Mouse (Mus musculus) left cerebral cortex, adult 9 months (tissue): Measurements from ENCODE around the gene Btbd9.

ENCODE experiments used
- DNase-seq, 2 experiments: peaks; one replicate each; pipeline ENCODE4 v3.0.0; 2022; ENCODE audit warnings: low spot score in 2 of 2

Gene Btbd9

DNA sequence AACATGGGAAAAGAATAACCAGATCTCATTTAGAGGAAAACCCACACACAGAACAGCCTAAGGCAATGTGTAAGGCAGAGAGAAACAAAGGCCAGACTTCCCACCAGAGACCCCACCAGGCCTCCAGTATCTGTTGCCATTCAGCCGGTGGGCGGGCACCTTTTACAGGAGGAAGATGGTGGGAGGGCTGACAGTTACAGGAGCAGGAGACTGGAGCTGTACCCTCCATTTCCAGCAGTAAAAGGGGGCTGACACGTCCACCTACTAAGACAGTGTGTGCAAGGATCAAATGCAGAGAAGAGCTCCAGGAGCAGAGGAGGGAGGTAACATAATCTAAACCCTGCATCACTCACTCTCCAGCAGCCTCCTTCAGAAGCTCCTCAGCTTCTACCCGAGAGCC, 123.0 kb downstream of the Btbd9 start:
- DNase-seq: no peak

DNA sequence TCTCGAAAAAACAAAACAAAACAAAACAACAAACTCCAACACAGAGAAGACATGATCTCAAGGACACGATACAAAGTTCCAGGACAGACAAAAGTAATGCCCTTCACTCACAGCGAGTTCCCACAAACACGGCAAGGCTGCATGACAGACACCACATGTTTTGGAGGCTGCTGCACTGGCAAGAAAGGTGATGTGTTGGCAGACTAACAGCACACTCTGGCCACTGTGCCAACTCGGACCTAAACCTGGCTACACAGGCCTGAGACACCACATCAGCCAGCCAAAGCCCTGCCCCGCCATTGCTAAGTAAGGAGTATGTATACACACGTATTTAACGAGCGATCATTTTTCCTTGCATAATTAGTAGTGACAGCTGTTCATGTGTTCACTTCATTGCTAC, 123.9 kb downstream of the Btbd9 start:
- no peak for DNase-seq

DNA sequence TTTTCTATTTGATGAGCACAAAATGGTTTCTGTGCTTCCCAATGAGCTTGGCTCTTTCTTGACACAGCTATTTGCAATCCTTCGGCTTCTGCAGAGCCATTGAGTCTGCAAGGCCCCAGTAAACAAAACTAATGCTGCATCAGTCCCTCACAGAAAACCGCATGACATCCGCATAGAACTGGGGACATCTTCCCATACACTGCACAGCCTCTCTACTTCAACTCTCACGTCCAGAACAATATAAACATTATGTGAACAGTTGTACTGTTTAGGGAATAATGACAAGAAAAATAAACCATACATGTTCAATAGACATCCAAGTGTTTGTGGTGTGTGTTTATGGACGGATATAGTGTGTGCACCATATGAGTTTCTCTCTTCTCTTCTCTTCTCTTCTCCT, 127.7 kb downstream of the Btbd9 start:
- no peak for DNase-seq

DNA sequence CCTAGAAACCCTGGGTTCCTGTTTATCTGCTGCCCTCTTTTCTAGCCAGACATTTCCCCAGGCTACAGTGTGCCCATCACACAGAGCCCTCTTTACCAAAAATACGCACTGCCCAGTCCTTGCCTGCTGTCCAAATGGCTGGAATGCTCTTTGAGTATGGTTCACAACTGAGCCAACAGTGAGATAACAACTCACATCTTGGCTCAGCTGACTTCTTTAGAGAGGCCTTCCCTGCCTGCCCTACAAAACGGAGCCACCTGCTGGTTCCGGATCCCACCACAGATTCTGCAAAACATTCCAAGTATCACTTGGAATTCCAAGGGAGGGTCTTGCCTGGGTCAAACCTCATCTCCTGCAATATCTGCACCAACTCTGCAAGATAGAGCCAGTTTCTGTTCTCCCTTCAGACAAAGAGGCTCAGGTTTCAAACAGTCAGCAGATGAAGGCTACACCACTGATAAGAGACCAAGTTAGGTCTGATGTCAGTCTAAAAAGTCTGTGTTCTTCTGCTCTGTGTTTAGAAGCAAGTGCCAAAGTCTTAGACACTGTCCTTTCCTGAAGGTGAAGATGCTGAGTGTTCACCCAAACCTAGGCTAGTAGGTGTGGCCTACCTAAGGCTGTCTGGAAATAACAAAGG, 130.4 kb downstream of the Btbd9 start:
- DNase-seq: no peak

DNA sequence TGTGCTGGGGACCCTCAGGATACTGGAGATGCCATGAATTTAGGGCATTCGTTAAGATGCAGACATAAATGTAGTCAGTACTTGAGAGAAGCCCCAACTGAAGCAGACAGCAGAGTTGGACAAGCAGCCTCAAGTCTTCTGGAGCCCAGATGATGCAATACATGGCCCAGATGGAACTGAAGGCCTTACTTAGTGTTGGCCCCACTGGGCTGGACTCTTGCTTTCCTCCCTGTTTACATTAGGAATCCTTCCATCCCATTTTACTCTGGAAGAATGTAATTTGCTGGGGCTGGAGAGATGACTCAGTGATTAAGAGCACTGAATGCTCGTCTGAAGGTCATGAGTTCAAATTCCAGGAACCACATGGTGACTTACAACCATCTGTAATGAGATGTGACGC, 136.6 kb downstream of the Btbd9 start:
- DNase-seq: no peak

DNA sequence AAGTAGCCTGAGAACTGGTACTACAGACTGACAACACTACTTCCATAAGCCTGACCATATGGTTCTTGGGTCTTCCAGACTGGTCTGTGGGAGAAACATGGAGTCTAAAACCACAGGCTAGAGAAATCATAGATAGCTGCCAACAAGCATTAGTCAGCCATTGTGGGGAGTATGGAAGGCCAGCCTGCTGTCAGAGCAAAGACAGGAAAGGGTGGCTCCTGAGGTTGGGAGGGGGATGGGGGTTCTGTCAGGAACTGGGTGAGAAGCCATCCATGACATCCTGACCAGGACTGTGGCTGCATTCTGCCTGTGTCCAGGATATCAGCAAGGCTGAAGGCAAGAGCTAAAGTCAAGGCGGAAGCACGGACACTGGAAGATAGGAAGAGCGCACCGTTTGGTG, 137.5 kb downstream of the Btbd9 start:
- DNase-seq: no peak

DNA sequence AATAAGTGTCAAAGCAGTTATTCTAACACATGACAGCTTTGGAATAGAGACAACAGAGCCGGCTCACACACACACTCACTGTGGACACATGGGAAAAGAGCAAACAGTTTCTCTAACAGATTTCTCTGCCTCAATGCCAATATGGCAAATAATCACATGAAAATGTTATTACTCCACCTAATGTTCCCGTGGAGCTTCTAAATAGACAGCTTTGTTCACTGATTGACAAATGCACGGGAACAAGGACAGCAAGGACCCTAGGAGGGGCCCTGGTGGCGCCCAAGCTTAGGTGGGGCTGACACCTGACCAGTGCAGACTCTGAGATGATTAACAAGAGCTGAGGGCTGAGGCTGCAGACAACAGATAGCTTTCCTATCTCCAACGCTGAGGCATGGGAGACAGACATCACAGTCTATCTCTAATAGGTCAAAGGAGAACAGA, 140.2 kb downstream of the Btbd9 start:
- no peak for DNase-seq

DNA sequence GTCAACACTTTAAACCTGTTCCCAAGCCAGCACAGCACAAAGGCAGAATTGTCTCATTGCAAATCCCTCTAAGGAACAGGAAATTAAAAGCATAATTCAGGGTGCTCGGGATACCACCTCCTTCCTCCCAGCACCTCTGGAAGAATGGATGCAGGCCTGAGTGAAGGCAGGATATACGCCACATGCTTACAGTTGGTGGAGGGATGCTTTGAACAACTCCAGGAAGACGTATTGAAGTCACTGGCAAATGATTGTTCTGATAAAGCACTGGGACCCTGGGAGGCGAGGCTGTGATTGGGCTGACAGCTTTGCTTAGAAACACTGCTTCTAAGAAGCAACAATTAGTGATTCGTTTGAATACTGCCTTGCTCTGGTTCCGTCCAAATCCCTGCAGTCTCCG, 140.8 kb downstream of the Btbd9 start:
- DNase-seq: no peak

DNA sequence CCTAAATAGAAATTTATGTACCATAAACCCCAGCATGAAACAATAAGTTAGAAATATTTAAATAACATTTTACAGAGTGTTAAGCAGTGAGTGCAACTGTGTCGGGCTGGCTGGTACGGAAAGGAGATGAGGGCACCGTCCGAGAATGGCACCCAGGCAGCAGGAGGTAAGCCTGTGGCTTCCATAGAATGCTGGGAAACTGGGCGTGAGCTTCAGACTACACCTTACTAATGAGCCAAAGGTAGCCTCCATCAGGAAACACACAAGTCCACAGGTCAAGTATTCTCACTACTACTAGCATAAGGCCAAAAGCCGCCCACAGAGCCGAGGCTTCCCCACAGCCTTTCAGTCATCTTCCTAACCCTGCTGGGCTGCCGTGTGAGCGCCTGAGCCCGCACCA, 144.2 kb downstream of the Btbd9 start:
- no peak for DNase-seq

DNA sequence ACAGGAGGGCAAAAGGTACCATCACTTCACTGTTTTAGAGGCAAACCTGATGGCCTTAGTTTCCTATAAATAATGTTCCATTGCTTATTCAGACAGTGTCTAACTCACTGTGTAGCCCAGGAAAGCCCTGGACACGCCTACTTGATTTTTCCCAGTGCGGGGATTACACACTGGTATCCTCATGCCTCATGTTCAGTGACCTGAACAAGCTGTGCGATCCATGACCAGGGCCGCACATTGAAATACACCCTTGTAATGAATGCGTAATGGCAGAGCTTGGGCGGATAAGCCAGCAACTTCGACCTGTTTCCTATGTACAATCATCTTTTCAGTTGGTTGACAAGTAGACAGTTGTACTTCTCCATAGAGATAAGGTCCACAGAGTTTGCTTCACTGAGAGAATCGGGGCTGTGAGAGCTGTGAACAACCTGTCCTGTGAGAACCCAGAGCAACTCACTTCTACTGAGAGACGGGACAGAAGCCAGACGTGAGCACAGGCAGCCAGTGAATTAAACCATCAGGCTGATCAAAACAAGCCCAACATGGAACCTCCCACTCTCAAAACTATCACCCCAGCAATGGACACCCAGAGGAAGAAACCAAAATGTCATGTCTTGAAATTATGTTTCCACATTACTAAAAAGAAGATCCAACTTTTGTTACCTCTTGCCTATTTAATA, 145.2 kb downstream of the Btbd9 start:
- no peak for DNase-seq

DNA sequence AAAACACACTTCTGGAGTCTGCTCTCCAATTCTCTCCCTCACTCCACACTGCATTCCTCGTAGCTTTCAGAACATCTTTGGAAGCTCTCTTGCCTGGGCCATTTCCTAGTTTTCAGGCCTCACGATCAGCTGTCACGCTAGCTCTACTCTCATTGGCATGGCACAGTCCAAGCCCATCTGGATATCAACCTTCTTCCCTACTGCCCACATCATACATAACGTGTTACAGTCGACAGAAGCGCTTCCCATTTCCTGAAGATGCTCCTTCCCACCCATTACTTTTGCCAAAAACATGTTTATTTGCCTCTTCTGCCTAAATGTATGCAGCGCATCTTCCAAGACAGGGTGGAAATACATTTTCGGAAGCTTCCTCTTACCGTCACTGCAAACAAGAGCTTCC, 147.6 kb downstream of the Btbd9 start:
- DNase-seq: peak in 1 of 2 experiments; percentile 43

DNA sequence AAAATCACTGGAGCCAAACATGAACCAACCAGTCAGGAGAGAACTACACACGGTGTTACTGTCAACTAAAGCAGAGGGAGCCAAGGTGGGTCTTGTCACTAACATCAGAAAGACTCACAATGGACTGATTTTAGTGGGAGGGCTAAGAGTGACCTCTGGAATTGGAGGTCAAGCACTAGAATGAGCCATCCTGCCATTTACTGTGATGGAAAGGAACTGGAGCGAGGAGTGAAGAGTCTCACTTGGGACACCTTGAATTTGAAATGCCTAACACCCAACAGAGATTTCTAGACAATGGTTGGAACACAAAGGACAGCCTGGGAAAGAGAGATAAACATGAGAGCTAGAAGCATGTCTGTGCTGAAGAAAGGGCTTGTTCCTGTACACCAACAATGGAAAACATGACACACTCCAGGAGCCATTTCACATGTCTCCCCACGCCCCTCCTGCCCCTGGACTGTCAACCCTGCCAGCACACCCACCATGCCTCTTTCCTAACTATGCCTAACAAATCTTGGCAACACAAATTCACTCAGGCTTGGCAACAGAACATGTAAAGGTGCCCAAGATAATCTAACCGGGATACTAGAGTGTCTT, 152.9 kb downstream of the Btbd9 start:
- DNase-seq: no peak

DNA sequence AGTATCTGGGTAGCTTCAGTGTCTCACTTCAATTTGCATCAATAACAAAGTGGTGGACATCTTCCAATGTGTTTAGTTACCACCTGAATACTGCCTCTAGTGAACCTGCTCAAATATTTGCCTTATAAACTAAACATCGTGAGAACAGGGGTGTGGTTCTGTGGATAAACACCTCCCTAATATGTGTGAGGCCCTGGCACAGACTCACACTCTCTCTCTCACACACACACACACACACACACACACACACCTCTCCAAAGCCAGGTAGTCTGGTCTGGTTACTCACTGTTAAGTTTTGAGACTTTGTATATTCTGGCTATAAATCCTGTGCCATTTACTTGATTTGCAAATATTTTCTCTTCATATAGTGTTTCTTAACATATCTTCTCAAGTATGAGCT, 154.0 kb downstream of the Btbd9 start:
- DNase-seq: no peak

DNA sequence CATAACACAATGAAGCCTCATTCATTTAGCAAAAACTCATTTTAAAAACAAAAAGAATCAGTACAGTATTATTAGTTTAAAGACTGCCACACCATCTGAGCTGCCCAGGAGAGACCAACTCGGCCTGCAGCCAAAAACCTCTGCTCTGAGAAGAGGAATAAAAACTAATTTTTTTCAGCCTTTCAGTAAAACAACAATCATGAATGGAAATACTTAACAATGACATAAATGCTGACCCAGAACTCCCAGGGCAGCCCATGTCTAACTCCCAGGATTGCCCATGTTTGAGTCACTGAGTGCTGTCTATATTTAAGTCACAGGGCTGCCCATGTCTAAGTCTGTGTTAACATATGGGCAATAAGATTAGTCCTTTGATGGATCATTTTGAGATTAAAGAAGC, 155.0 kb downstream of the Btbd9 start:
- no peak for DNase-seq

DNA sequence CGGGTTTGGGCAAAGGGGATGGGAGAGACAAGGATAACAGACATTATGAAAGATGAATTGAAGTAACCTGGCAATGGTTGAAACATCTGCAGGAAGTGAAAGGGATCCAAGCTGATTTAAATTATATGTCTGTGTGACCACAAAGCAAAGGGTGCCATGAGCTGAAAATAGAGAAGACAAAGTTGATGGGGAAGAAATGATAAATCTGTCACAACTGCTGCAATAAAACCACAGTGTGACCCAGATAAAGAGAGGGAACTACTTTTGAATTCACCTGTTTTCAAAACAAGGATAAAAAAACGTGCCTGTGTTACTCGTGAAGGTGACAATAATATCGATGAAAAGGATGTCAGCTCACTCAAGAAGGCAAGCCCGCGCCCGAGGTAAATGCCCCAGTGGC, 156.8 kb downstream of the Btbd9 start:
- no peak for DNase-seq

DNA sequence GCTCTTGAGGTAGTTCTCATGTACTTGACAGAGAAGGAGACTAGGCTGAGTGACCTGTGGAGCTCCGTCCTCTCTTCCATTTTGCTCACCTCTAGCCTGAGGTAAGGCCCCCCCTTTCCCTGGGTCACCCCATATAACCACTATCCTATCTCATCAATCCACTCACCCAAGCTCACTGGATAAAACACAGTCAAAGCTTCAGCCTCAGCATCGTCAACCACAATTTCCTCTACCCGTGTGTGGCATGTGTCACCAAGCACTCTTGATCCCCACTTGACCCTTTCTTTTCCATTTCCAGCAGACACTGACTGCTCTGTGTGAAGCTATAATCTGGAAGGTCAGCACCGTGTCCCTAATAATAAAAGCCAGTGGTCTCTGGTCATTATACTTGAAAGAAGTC, 157.8 kb downstream of the Btbd9 start:
- DNase-seq: no peak

DNA sequence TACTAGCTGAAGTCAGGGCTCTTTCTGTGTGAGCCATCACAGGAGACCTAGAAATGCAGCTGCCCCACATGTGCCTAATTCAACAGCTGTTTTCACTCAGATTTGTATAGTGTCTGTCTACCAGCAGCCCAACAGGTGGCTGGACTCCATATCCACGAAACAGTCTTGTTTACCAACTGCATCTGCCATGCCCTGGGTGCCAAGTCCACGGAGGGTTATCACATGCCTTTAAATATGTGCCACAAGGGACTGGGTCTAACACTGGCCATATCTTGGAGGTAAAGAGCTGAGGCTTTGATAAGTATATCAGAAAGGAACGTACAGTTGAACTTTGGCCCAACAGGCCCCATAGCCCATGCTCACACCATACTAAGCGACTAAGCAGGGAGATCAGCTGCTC, 159.2 kb downstream of the Btbd9 start:
- no peak for DNase-seq

DNA sequence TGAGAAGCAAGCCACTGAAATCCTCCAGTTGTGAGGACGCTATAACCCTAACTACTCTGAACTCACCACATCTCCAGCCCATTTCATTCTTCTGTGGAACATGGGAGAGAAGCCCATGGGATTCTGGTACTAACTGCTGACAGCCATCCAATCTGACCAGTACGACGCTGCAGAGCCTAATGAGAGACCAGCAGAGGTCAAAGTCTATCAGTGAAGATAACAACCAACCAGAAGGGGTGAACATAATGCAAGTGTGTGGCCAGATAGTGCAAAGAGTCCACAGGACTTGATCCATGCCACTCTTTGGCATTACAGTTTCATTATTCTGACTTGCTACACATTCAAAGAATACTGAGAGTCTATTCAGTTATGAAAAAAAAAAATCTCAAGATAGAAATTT, 160.6 kb downstream of the Btbd9 start:
- no peak for DNase-seq

DNA sequence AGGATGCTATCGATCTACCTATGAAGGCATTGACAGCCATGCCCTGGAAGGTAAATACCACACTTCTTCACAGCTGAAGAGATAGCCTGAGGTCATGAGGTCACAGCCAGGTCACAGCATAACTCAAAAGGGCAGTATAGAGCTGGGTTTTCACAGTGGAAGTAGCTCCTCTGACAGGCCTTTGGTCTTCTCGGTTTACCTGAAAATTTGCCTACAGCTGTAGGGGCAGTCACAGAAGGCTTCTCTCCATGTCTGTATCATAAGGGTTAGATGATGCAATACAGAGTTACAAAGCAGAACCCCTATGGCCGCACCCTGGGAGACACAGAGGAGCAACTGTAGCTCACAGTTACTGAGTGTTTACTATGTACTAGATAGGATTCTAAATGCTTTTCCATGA, 163.3 kb downstream of the Btbd9 start:
- DNase-seq: no peak

DNA sequence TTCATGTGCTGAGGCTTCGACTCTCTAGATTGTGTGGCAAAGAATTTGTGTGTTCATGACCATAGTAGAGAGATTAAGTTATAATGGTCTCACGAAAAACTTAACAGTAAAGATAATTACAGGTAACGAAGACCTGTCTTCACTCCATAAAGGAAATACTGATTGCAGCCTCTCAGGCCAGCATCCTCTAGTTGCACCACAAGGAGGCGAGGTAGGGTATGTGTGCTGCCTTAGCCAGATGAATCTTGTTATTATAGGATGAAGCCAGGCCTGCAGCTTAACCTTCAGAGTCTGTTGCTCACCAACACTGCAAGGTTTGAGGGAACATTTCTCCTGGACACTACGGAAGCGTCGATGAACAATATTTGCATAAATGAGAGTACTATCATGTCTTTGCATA, 170.3 kb downstream of the Btbd9 start:
- DNase-seq: no peak

DNA sequence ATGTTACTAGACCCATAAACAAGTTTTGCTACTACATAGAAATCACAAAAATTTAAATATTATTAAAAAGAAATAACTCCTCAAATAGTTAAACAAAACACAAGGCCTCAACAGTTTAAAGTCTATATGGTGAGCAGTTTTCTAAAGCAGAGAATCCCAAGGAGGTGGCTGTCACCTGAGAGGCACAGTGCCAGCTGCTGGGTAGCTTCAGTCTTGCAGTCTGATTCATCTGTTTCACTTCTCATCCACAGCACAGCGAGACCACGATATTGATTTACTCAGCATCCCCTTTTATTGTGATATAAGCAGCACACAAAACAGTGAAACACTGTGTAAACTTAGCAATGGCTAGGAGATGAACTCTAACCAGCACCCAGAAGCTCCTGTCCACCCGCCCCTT, 173.4 kb downstream of the Btbd9 start:
- DNase-seq: no peak

DNA sequence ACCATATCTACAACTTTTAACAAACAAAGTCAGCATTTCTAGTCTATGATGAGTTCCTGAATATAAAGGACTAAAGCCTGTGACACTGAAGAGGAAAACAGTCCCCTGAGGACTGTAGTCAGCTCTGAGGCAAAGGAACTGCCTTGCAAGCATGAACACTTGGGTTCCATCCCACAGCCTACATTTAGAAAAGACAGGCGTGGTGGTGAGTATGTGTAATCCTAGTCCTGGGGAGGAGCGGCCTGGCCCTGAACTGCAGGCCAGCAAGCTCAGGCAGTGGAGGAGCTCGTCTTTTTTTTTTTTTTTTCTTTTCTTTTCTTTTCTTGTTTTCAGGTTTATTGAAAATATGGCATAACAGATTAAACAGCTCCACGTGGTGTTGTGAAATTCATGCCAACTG, 181.0 kb downstream of the Btbd9 start:
- DNase-seq: no peak

DNA sequence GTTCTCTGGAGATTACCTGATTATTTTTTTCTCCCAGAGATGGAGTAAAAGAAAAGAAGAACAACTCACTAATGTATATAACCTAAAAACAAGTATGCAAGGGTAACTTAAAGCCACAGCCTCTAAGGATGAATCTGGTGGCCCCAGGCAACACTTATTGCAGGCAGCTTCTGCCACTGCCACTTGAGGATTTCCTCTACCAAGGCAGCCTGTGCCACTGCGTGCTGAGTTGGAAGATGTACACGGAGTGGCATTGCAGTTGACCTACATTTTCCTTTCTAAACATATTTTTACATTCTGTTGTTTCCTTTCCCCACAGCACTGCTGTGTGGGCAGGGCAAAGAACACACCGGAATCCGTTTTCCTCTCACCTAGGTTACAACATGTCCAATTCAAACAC, 184.3 kb downstream of the Btbd9 start:
- no peak for DNase-seq

DNA sequence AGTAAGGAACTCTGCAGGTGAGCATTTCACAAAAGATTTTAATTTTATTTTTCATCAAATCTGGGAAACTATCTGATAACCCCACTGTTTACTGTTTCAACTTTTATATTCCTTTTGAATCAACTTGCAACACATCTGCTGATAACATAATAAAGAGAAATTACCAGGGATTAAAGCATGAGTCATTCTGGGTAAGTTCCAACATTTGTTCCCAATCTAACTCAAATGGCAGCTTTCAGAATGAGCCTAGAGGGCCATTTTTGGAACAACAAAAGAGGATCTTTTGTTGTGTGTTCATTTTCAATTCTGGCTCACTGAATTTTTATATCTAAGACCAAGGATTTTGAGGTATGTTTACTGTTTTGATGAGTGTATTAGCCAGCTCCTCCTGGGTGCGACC, 185.1 kb downstream of the Btbd9 start:
- no peak for DNase-seq
